Mouse (Mus musculus) layer of hippocampus, postnatal 36 days (tissue): Measurements from ENCODE around the gene Rasd2. TPM values are rescaled to one million over a fixed set of nuclear protein-coding genes. Genes with fewer than 3 reads are reported as not detected.

Experiments
- DNase-seq, 2 experiments: peaks; one replicate each; pipeline ENCODE4 v3.0.0; 2022
- total RNA-seq, 2 experiments: library from RNA; stranded (reverse); gene quantifications; 2 replicates each; pipeline ENCODE4 v1.2.3; 2021

Rasd2 gene
- total RNA-seq, 2 experiments from 2014 or later: 65.5 to 79.8 TPM

DNA sequence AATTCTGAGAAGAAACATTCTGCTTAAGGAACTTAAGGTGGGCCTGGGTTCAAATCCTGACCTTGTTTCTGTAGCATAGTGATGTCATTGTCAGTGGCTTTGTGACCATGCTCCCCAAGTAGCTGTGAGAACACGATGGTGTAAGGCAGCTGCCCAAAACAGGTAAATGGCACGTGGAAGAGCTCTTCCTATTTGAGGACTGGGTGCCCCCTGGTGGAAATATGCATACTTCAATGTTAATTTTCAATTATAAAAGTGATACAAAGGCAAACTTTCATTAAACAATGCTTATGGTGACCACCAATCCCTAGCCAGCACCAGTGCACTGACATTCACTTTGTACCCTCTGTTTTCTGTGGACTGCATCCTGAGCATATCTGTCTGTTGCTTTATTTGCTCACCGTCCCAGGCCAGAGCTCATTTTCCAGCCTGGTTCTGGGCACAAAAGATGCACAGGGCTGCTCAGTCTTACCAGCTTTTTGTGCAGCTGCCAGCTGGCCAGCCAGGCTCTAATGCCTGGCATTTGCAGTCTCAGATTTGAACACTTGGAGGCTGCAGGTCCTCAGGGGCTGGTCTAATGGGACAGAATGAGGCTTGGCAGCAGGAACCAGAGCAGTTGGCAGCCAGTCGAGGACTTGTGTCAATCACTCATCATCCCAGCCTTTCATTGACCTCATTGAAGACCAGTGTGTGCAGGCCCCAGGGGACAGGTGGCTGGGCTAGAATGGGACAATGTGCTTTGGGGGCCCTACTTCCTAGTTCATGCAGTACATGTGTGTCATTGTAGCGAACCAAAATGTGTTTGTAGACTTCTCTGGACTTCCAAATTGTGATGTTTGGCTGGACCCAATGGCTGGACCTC, 6.4 kb downstream of the Rasd2 start:
- DNase-seq: peak in 1 of 2 experiments; percentile 42

DNA sequence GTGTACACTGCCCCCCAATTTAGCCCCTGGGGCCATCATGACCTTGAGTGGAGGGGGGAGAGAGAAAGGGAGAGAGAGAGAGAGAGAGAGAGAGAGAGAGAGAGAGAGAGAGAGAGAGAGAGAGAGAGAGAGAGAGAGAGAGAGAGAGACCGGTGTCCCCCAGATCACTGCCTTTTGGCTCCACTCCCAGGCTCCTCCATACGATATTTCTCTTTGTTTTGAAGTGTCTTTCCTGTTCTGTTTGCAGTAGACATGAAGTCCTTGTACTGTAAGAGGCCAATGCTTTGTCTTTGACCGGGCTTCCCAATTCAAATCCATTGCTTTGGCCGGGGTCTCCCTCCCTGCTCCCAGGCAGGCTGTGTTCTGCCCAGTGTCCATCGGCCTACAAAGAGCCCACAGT, 8.9 kb downstream of the Rasd2 start:
- DNase-seq: no peak

DNA sequence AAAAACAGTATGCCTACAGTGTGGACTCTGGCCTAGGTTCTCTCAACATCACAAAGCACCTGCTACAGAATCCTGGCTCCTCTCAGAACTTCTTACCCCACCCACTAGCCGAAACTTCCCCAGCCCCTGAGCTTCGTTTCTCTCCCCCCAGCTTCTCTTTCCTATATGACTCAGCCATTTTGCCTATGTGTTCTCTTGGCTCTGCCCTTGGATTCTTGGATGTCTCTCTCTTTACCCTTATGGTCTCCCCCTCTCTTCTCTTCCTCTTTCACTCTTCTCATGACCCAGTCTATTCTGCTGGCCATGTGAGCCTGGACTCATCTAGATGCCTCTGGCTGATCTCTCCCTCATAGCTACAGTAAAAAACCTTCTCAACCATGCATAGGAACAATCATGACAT, 13.0 kb downstream of the Rasd2 start:
- DNase-seq: no peak

DNA sequence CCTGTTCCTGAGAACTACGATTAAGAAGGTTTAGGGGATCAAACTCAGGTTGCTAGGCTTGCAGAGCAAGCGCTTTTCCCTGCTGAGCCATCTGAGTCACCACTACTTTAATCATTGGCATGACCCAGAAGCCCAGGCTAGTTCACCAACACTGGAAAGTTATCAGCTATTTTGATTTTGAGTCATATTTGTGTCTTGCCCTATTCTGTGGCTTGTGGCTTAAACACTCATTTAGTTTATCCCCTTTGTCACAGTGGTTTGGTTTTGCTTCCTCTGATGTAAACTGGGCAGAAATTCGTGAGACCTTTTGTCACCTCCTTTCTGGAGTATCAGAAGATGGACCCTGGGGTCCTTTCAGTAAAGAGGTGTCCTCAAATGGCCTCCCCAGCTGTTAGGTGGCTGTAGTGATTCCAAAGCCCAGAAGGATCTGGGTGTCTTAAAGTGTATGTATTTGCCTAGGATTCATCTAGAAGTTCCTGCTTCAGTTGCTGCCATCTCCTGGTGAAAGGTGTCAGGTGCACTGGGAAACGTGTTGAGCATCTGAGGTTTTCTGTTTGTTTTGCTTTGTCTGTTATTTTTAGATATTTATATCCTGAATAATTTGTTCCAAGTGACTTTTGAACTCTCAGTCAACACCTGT, 20.3 kb downstream of the Rasd2 start:
- DNase-seq: no peak

DNA sequence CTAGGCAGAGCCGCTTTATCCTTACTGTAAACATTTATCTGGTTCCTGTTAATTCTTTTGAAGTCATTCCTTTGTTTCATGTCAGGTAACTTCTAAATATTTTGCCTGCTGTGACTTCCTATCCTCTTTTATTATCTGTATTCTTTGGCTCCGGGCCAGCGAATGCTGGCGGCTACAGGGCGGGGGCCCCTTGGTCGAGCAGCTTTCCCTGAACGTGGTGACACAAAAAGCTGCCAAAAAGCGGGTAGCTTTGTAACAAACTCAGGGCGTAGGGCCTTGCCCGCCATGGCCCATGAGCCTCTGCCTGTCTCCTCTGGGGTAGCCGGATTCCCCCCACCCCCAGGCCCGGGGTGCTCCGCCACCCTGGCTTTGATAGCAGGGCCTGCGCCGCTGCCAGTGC, 33.6 kb downstream of the Rasd2 start:
- no peak for DNase-seq

DNA sequence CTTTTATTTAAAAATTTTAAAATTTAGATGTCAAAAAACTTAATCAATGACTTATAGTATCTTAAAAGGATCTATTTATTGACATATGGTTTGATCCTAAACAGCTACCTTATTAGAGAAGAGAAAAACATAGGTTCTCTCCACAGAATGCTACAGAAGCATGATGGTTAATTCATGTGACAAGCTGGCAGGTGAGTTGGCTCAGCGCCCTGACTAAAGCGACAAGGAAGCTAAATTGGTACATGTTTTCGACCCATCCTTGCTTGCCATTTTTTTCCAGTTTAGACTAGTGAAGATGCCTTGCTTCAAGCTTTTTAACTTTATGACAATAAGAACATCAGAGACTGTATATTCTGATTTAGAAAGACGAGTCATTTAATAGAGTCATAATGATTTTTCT, 35.4 kb downstream of the Rasd2 start:
- DNase-seq: no peak

DNA sequence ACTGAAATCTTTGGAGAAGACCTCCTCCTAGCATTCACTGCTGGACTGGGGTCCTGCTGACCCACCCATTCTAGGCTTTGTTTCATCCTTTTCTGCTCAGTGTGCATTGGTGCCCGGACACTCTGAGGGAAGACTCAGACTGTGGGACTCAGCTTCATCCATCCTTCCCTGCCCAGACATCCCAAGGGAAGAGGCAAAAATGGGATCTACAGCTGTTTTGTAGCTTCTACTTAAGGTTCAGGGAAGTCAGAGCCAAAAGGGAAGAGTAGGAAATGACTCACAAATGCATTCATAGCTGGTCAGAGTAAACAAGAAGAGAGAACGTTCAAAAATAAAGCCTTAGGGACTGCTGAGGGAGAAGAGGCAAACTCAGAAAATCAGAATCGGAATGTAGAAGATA, 40.3 kb downstream of the Rasd2 start:
- DNase-seq: no peak

DNA sequence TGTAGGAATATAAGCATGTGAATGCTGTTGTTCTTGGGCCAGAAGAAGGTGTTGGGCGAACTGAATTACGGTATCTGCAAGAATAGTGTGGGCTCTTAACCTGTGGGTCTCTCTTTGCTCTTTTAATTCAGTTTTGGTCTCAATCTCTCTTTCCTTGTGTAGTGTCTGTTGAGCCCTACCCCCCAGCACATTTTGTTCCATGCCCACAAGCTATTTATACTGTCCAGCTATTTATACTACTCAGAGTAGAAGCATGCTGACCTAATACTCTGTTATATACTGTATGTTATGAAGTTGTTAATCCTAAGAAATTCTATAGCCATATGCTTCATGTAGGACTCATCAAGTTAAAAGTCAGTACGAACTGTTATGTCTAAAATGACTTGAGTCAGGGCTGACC, 41.9 kb downstream of the Rasd2 start:
- DNase-seq: no peak

DNA sequence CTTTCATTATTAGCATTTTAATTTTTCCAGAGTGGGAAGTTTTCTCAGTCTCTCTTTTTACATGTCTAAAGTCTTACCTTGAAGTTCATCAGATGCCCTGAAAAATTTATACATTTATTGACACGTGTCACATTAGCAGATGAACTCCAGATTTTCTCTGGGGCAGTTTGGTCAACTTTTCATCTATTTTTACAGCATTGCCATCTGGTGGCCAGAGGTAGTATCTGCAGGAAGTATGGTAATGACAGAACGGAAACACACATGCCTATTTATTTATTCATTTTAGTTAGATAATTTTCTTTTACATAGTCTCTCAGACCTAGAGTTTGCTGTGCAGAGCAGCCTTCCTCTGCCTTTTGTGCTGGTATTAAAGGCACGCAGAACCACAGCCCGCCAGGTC, 58.4 kb downstream of the Rasd2 start:
- peak in 1 of 2 experiments; percentile 7 for DNase-seq

Other genes with a start within 250 kb of the Rasd2 start
- 10 to 100 TPM; 24.5 to 26.3 TPM for gene Hmgxb4, start 220.6 kb upstream of the Rasd2 start, total RNA-seq
- gene Tom1, start 180.2 kb upstream of the Rasd2 start, total RNA-seq: 10 to 100 TPM; 34.4 to 39.8 TPM
- gene Hmox1, start 120.3 kb upstream of the Rasd2 start, total RNA-seq: 1 to 10 TPM; 5.2 to 7.9 TPM
- gene Mcm5, start 104.4 kb upstream of the Rasd2 start, total RNA-seq: 1 to 10 TPM; 6.0 TPM
- under 1 TPM in 1 of 2 experiments, not detected in 1; 0.62 TPM for gene Gm10358, start 192.6 kb downstream of the Rasd2 start, total RNA-seq
- gene Iqcm, start 234.8 kb downstream of the Rasd2 start, total RNA-seq: under 1 TPM; 0.27 to 0.58 TPM